Mouse (Mus musculus) retina, postnatal 7 days (tissue): ENCODE data around the gene Calm3.

Source experiments
- DNase-seq: peaks from one replicate; pipeline ENCODE4 v3.0.0-alpha.2; 2012; ENCODE audit warnings: low read depth, low spot score

Calm3 gene

GRCm38 (mm10) chr7:16915461-16916340 is 8.2 kb downstream of the Calm3 start:
- no peak for DNase-seq

GRCm38 (mm10) chr7:16914453-16915343 is 9.2 kb downstream of the Calm3 start:
- DNase-seq = no peak

GRCm38 (mm10) chr7:16913806-16914452 is 10.0 kb downstream of the Calm3 start:
- DNase-seq = peak; percentile 70

GRCm38 (mm10) chr7:16912360-16912759 is 11.6 kb downstream of the Calm3 start:
- no peak for DNase-seq

- no peak for DNase-seq
Measured at GRCm38 (mm10) chr7:16911904-16912303, 12.0 kb downstream of the Calm3 start.

- no peak for DNase-seq
Measured at GRCm38 (mm10) chr7:16909909-16910308, 14.0 kb downstream of the Calm3 start.

- DNase-seq = no peak
Measured at GRCm38 (mm10) chr7:16908859-16909258, 15.1 kb downstream of the Calm3 start.

GRCm38 (mm10) chr7:16908367-16908766 is 15.5 kb downstream of the Calm3 start:
- DNase-seq = no peak

GRCm38 (mm10) chr7:16907842-16908241 is 16.1 kb downstream of the Calm3 start:
- no peak for DNase-seq

GRCm38 (mm10) chr7:16906889-16907559 is 16.9 kb downstream of the Calm3 start:
- no peak for DNase-seq

- no peak for DNase-seq
Measured at GRCm38 (mm10) chr7:16906281-16906680, 17.6 kb downstream of the Calm3 start, which contains the start of gene Ptgir. Ptgir (plus strand) TSS chr7:16906490.

- DNase-seq = no peak
Measured at GRCm38 (mm10) chr7:16905491-16906021, 18.4 kb downstream of the Calm3 start.

GRCm38 (mm10) chr7:16904120-16904675 is 19.7 kb downstream of the Calm3 start:
- DNase-seq = no peak

GRCm38 (mm10) chr7:16903439-16903955 is 20.4 kb downstream of the Calm3 start:
- no peak for DNase-seq

GRCm38 (mm10) chr7:16900526-16900925 is 23.4 kb downstream of the Calm3 start:
- no peak for DNase-seq

- DNase-seq = no peak
Measured at GRCm38 (mm10) chr7:16895511-16895910, 28.4 kb downstream of the Calm3 start.

- DNase-seq = peak; percentile 67
Measured at GRCm38 (mm10) chr7:16895000-16895399, 28.9 kb downstream of the Calm3 start.

- no peak for DNase-seq
Measured at GRCm38 (mm10) chr7:16894279-16894678, 29.6 kb downstream of the Calm3 start.

GRCm38 (mm10) chr7:16893612-16894011 is 30.3 kb downstream of the Calm3 start:
- DNase-seq = no peak

GRCm38 (mm10) chr7:16892352-16892730 is 31.6 kb downstream of the Calm3 start:
- no peak for DNase-seq
